Mouse (Mus musculus) cortical plate, adult 2 months (tissue): Measurements from ENCODE around the gene Noc3l.

ENCODE experiments used
- CTCF ChIP-seq: fragments of 200-500 bp; IDR thresholded peaks from 2 replicates; pipeline ENCODE4 v1.5.1; 2011; ENCODE audit warnings: mild to moderate bottlenecking, control low read depth, low read length; ENCODE audit not compliant: insufficient read depth; ENCODE audit errors: extremely low read depth
- POLR2A ChIP-seq: fragments of 200-500 bp; IDR thresholded peaks from 2 replicates; pipeline ENCODE4 v1.6.1; 2011; ENCODE audit warnings: mild to moderate bottlenecking, low read length, control low read depth; ENCODE audit not compliant: insufficient read depth; ENCODE audit errors: extremely low read depth

GRCm38 (mm10) chr19:38862523-38862922 is 43.5 kb upstream of the Noc3l start:
- TF ChIP-seq POLR2A (no peak), CTCF (no peak)
